ENCODE assay signal across 8 mouse cellular contexts in genomic region chr11:102447497-102447896, GRCm38 (mm10). TPM values are rescaled to one million over a fixed set of nuclear protein-coding genes. Genes with fewer than 3 reads are reported as not detected.
A peak's percentile ranks its signal among the peaks of the same experiment; 100 is the strongest.
DNase-seq lines count a peak whose midpoint lies in the region; ATAC-seq and TF ChIP-seq lines count a peak whose summit lies in the region.

Fam171a2 (minus strand) TSS chr11:102447682.

- peak within 1 kb of the TSS; percentile 97 for H3K9ac ChIP-seq in hindbrain, embryonic 15.5 days

- TF ChIP-seq CTCF in thymus, adult 2 months (IDR thresholded peaks at IDR 0.05; ENCODE audit: borderline replicate concordance, control insufficient read depth, extremely low read depth, insufficient read depth, low read length, poor library complexity): peak; percentile 94

- no peaks in the 10 kb centered on the region for H3K9me3 ChIP-seq in hindbrain, embryonic 15.5 days

- under 1% methylated on average over 40 of the region's 40 CpGs for WGBS in thymus, adult 2 months
- WGBS in hindbrain, embryonic 15.5 days: under 1% methylated on average over 38 of the region's 40 CpGs

- H3K4me2 ChIP-seq in hindbrain, embryonic 15.5 days: peak within 1 kb of the TSS; percentile 65

- TF ChIP-seq POLR2A in thymus, adult 2 months (IDR thresholded peaks at IDR 0.05; ENCODE audit: control insufficient read depth, extremely low read depth, insufficient read depth, low read length, poor library complexity): no peak

- DNase-seq in thymus, adult 2 months: peak; percentile 84
- DNase-seq in thymus, adult 18-20 months: no peak
- DNase-seq in cerebellum, postnatal 4 days (ENCODE audit: low spot score in 2 of 2): peak; percentile 91 to 96
- DNase-seq in gastrocnemius, postnatal 10 days: peak; percentile 88
- peak; percentile 90 for DNase-seq in left cerebral cortex, postnatal 4 days
- DNase-seq in mesoderm, embryonic 11.5 days (ENCODE audit: low read depth, low spot score): peak; percentile 89
- peak; percentile 57 to 88 for DNase-seq in spleen, postnatal 4 days (ENCODE audit: low spot score in 2 of 2)

- H3K36me3 ChIP-seq in thymus, adult 2 months (ENCODE audit: control insufficient read depth, insufficient read depth, low read length): no peaks in the 10 kb centered on the region
- peaks cover 12% of the 10 kb centered on the region for H3K36me3 ChIP-seq in hindbrain, embryonic 15.5 days

- no peak within 1 kb of the TSS for H3K27ac ChIP-seq in thymus, adult 2 months (ENCODE audit: control insufficient read depth, insufficient read depth, low read length)
- peak within 1 kb of the TSS; percentile 99 for H3K27ac ChIP-seq in hindbrain, embryonic 15.5 days (replicated peaks)

- intact Hi-C loops in left cerebral cortex, postnatal 4 days (cut with DNase I): no loop called here

- H3K27me3 ChIP-seq in thymus, adult 2 months (ENCODE audit: control insufficient read depth, insufficient read depth, low read length): peaks cover 12% of the 10 kb centered on the region; the same call in 1 of the 2 replicates
- H3K27me3 ChIP-seq in hindbrain, embryonic 15.5 days: 0 out of 2 replicates have a peak, but pooled peaks cover 3% of the 10 kb centered on the region

- peak; percentile 74 for ATAC-seq in hindbrain, embryonic 15.5 days (ENCODE audit: low FRiP score, low read depth)

- peaks cover 7% of the 10 kb centered on the region for H3K4me1 ChIP-seq in thymus, adult 2 months (replicated peaks; ENCODE audit: control insufficient read depth, insufficient read depth, low read length)
- H3K4me1 ChIP-seq in hindbrain, embryonic 15.5 days (replicated peaks): peaks cover 42% of the 10 kb centered on the region

- H3K4me3 ChIP-seq in thymus, adult 2 months (ENCODE audit: control insufficient read depth, insufficient read depth, low read length): peak within 1 kb of the TSS; percentile 41
- H3K4me3 ChIP-seq in hindbrain, embryonic 15.5 days: peak within 1 kb of the TSS; percentile 72

RNA-seq across cellular contexts. Expression of gene Fam171a2, which starts in this region (rescaled TPM):
- polyA plus RNA-seq in thymus, adult 2 months (2012; rRNA removed): 2.6 and 4.7 TPM in 2 replicates
- total RNA-seq in gastrocnemius, postnatal 10 days (2021): 10 to 100 TPM; 11.7 to 12.3 TPM
- polyA plus RNA-seq in hindbrain, embryonic 15.5 days (2015; fragmentation: Nextera tagmentation; extraction: Ambion mirVana): 29.3 and 30.7 TPM in 2 replicates
- total RNA-seq in left cerebral cortex, postnatal 4 days (2021): 100 to 1,000 TPM; 237 to 243 TPM

Comparison
In these comparisons a context has a peak if more than half of its experiments do, and no peak if none do; other contexts are left out.
1. RNA of gene Fam171a2 (total RNA-seq): 237 to 243 TPM in left cerebral cortex, postnatal 4 days; 11.7 to 12.3 TPM in gastrocnemius, postnatal 10 days; every median in the first group is over 10 times any median in the second.
2. DNase-seq: peak in thymus, adult 2 months (single experiment), cerebellum, postnatal 4 days (2 of 2), gastrocnemius, postnatal 10 days (single experiment), left cerebral cortex, postnatal 4 days (single experiment), mesoderm, embryonic 11.5 days (single experiment) and spleen, postnatal 4 days (2 of 2); none in thymus, adult 18-20 months (0 of 2).